Mouse (Mus musculus): ENCODE measurements at regions not wholly inside any gene's neighbourhood (a gene's known extent, or its start where the extent isn't known, plus 50 kb on each side); places are given as distances from the start of the nearest gene placed in this dataset.

- intact Hi-C loops (cut with DNase I) = no loop called here
- TF ChIP-seq CTCF (IDR thresholded peaks at IDR 0.05) = no peak
- Histone ChIP-seq H3K4me3 (no peak overlapping the region), H3K27ac (no peak overlapping the region)
- DNase-seq = no peak
Observed at GRCm38 (mm10) chr5:53366882-53367561, 98.9 kb upstream of the Rbpj start.

- intact Hi-C loops (cut with DNase I) = no loop called here
- TF ChIP-seq CTCF (IDR thresholded peaks at IDR 0.05) = no peak
- Histone ChIP-seq H3K27ac (no peak overlapping the region; the same call in 1 of the 2 replicates), H3K4me3 (no peak overlapping the region)
- no peak for DNase-seq
Observed at GRCm38 (mm10) chr5:53370272-53370671, 95.7 kb upstream of the Rbpj start.

GRCm38 (mm10) chr5:53371638-53372037 is 94.3 kb upstream of the Rbpj start:
- no peak overlapping the region for H3K4me3 ChIP-seq
- H3K27ac ChIP-seq = peak overlapping the region; percentile 65
- DNase-seq = peak; percentile 84
- intact Hi-C loops (cut with DNase I) = no loop called here
- no peak for TF ChIP-seq CTCF (IDR thresholded peaks at IDR 0.05)

- no peak overlapping the region for H3K4me3 ChIP-seq
- DNase-seq = no peak
- H3K27ac ChIP-seq = no peak overlapping the region
- intact Hi-C loops (cut with DNase I) = no loop called here
- TF ChIP-seq CTCF (IDR thresholded peaks at IDR 0.05) = no peak
Observed at GRCm38 (mm10) chr5:53373315-53373714, 92.6 kb upstream of the Rbpj start.

- Histone ChIP-seq H3K27ac (peak overlapping the region; percentile 84), H3K4me3 (no peak overlapping the region)
- DNase-seq = peak; percentile 59
- no peak for TF ChIP-seq CTCF (IDR thresholded peaks at IDR 0.05)
- intact Hi-C loops (cut with DNase I) = loop anchor here (5.0 kb wide), 1 partner anchor 140 kb away; no protein-coding TSS in a partner anchor
Observed at GRCm38 (mm10) chr5:53376856-53377255, 89.1 kb upstream of the Rbpj start.

- H3K4me3 ChIP-seq = no peak overlapping the region
- intact Hi-C loops (cut with DNase I) = loop anchor here (5.0 kb wide), 1 partner anchor 140 kb away; no protein-coding TSS in a partner anchor
- DNase-seq = peak; percentile 43
- peak overlapping the region; percentile 84 for H3K27ac ChIP-seq
- TF ChIP-seq CTCF (IDR thresholded peaks at IDR 0.05) = peak; percentile 19; the same call in 1 of the 2 replicates
Observed at GRCm38 (mm10) chr5:53377698-53378097, 88.3 kb upstream of the Rbpj start.

GRCm38 (mm10) chr5:53378106-53378505 is 87.8 kb upstream of the Rbpj start:
- intact Hi-C loops (cut with DNase I) = loop anchor here (5.0 kb wide), 1 partner anchor 139 kb away; no protein-coding TSS in a partner anchor
- no peak for TF ChIP-seq CTCF (IDR thresholded peaks at IDR 0.05)
- no peak overlapping the region for H3K4me3 ChIP-seq
- H3K27ac ChIP-seq = peak overlapping the region; percentile 84
- no peak for DNase-seq

- peak overlapping the region; percentile 84 for H3K27ac ChIP-seq
- H3K4me3 ChIP-seq = no peak overlapping the region
- intact Hi-C loops (cut with DNase I) = loop anchor here (5.0 kb wide), 1 partner anchor 139 kb away; no protein-coding TSS in a partner anchor
- no peak for DNase-seq
- TF ChIP-seq CTCF (IDR thresholded peaks at IDR 0.05) = no peak
Observed at GRCm38 (mm10) chr5:53378599-53378998, 87.4 kb upstream of the Rbpj start.

GRCm38 (mm10) chr5:53379612-53380011 is 86.3 kb upstream of the Rbpj start:
- DNase-seq = peak; percentile 66
- intact Hi-C loops (cut with DNase I) = loop anchor here (5.0 kb wide), 2 partner anchors 138 to 213 kb away; no protein-coding TSS in a partner anchor
- no peak for TF ChIP-seq CTCF (IDR thresholded peaks at IDR 0.05)

GRCm38 (mm10) chr5:53380203-53380602 is 85.7 kb upstream of the Rbpj start:
- Histone ChIP-seq H3K4me3 (no peak overlapping the region), H3K27ac (peak overlapping the region; percentile 84)
- no peak for TF ChIP-seq CTCF (IDR thresholded peaks at IDR 0.05)
- no peak for DNase-seq
- intact Hi-C loops (cut with DNase I) = loop anchor here (5.0 kb wide), 1 partner anchor 212 kb away; no protein-coding TSS in a partner anchor

More at GRCm38 (mm10) chr5:53379612-53380011, 86.3 kb upstream of the Rbpj start:
- Histone ChIP-seq H3K4me3 (no peak overlapping the region), H3K27ac (peak overlapping the region; percentile 84)

- DNase-seq = peak; percentile 61
- intact Hi-C loops (cut with DNase I) = loop anchor here (5.0 kb wide), 1 partner anchor 211 kb away; no protein-coding TSS in a partner anchor
- H3K27ac ChIP-seq = peak overlapping the region; percentile 84
- peak; percentile 52 for TF ChIP-seq CTCF (IDR thresholded peaks at IDR 0.05)
- H3K4me3 ChIP-seq = no peak overlapping the region
Observed at GRCm38 (mm10) chr5:53381492-53382199, 84.3 kb upstream of the Rbpj start.

GRCm38 (mm10) chr5:53384026-53384425 is 81.9 kb upstream of the Rbpj start:
- DNase-seq = no peak
- intact Hi-C loops (cut with DNase I) = loop anchor here (5.0 kb wide), 1 partner anchor 208 kb away; no protein-coding TSS in a partner anchor
- Histone ChIP-seq H3K27ac (no peak overlapping the region), H3K4me3 (no peak overlapping the region)
- TF ChIP-seq CTCF (IDR thresholded peaks at IDR 0.05) = no peak

All from gastrocnemius, adult 2 months (tissue).